Mouse (Mus musculus) cortical plate, adult 2 months (tissue): Measurements from ENCODE around the gene Vmn1r211.

Experiments
- CTCF ChIP-seq: fragments of 200-500 bp; IDR thresholded peaks from 2 replicates; pipeline ENCODE4 v1.5.1; 2011; ENCODE audit warnings: mild to moderate bottlenecking, control low read depth, low read length; ENCODE audit not compliant: insufficient read depth; ENCODE audit errors: extremely low read depth
- POLR2A ChIP-seq: fragments of 200-500 bp; IDR thresholded peaks from 2 replicates; pipeline ENCODE4 v1.6.1; 2011; ENCODE audit warnings: mild to moderate bottlenecking, low read length, control low read depth; ENCODE audit not compliant: insufficient read depth; ENCODE audit errors: extremely low read depth

DNA sequence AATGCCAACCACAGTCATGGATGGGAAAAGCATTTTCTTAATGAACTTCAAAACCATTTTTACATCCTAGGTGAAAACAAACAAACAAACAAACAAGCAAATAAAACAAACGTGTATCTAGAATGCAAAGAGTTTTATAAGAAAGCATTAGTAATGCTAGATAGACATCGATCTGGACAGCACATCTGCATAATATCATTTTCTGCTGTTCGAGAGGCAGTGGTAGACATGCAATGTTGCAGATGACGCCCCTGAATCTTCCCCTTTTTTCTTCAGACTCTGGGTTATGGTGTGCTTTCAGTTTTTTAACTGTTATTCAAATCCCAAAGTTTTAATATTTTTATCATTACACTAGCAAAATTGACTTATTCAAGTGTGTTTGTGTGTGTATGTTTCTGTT lies 26.7 kb upstream of the Vmn1r211 start, which contains the start of gene Vmn1r212:
- TF ChIP-seq POLR2A, result no peak
- no peak for TF ChIP-seq CTCF
